Mouse (Mus musculus): ENCODE measurements around the gene Gramd1b.

DNA sequence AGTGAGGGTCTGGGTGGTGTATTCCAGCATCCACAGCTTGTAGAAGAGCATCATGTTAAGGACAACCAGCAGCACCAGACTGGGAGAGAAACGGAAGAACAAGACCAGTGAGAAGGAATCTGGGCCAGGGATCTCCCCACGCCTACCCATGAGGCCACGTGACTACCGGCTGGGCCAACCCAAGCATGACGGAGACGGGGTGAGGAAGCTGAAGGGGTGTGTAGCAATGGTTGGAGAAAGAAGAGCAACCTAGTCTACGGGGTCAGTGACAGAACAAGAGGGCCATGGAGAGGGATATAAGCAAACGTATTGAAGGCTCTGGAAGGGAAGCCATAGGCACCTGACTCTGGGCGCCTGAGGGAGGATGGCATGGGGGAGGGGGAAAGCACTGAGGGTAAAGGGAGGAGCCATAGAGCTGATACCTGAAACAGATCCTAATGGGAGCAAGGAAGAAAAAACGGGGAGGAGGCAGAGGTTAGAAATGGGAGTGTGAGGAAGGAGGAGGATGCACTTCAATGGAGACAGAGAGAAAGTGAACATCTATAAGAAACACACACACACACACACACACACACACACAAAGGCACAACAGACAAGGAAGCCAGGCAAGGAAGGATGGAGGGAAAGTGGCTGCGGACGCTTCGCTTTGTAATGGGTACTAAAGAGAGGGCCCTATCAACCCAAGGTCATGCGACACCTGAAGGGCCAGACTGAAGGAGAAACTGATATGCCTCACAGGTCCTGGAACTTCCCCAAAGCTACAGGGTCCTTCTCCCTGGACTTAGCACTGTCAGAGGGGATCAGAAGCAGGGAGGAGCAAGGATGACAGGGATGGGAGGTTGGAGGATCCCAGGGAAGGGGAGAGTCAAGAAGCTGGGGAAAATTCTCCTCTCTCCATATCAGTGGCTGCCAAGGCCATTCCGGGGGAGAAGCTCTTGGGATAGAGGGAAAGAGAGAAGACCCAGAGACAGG lies 230.9 kb downstream of the Gramd1b start:
- TF ChIP-seq CTCF (IDR thresholded peaks at IDR 0.05; ENCODE audit: low read depth), result no peak
- TF ChIP-seq EP300 (IDR thresholded peaks at IDR 0.05; ENCODE audit: low read depth), result no peak
